18 mouse cellular contexts compared by ENCODE assay signal in the genomic region with DNA sequence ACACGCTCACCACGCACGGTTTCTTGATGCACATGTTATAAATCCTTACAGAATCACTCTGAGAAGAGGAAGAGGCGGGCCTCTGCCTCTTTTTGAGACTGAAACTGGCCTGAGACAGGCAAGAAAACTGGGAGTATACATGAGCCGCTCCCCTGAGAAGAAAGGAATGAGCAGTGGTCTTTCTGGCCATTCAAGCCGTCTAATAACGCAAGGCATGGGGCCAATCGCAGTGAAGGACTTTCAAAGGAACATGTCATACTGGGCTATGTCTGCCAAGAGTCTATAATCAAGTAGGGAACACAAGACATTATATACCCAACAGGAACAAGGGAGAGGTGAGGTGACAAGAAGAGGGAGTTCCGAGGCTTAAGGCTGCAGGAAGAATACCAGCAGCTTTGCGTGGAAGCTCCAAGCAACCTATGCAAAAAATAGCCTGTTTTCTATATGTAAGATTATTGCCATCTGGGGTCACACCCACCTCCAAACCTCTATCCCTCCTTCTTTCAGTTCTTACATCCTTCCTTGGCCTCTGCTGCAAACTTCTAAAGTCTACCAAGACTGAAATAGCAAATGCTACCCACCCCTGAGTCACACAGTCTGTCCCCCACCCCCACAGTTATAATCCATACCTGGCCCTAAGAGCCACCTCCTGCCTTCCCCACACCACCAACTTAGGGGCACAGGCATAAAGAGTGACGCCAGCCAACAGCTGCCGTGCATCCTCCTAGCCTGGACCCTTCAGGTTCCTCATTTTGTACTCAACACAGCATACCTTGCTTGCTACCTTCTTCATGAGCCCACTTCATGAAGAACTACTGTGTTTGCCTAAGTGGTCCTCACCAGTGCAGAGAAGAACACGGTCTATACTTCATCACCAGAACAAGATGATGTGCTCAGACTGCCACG.
DNase-seq lines count a peak whose midpoint lies in the region; ATAC-seq and TF ChIP-seq lines count a peak whose summit lies in the region.
"Had no signal": no experiment of that assay in that cellular context is flagged by ENCODE, and none has a peak within 500 bp of the region (broad histone marks: within the 10 kb centered on the region; RNA-seq: fewer than 3 reads in every experiment).

No protein-coding gene starts in this region.

- H3K9me3 ChIP-seq in forebrain, embryonic 14.5 days (replicated peaks; ENCODE audit: control insufficient read depth, low read length), result no peaks in the 10 kb centered on the region
- H3K9me3 ChIP-seq in forebrain, postnatal 0 days (ENCODE audit: low read length), result no peaks in the 10 kb centered on the region
- H3K9me3 ChIP-seq in lung, embryonic 15.5 days, result no peaks in the 10 kb centered on the region
- H3K9me3 ChIP-seq in limb, embryonic 12.5 days, result no peaks in the 10 kb centered on the region
- H3K9me3 ChIP-seq: hindbrain, embryonic 10.5 days; liver, embryonic 13.5 days; midbrain, embryonic 12.5 days had no signal

- no peak for TF ChIP-seq CTCF in forebrain, postnatal 0 days (IDR thresholded peaks at IDR 0.05; ENCODE audit: low read depth)
- TF ChIP-seq CTCF in lung, adult 2 months (IDR thresholded peaks at IDR 0.05; ENCODE audit: insufficient read depth, low read length), result no peak
- TF ChIP-seq CTCF in cortical plate, adult 2 months (IDR thresholded peaks at IDR 0.05; ENCODE audit: extremely low read depth, insufficient read depth, low read length), result no peak

- no peak overlapping the region for H3K4me2 ChIP-seq in forebrain, embryonic 14.5 days (ENCODE audit: low read length)
- H3K4me2 ChIP-seq in forebrain, postnatal 0 days (ENCODE audit: low read depth), result no peak overlapping the region
- H3K4me2 ChIP-seq in lung, embryonic 15.5 days, result no peak overlapping the region
- H3K4me2 ChIP-seq in limb, embryonic 12.5 days, result no peak overlapping the region
- H3K4me2 ChIP-seq: heart, embryonic 11.5 days; liver, embryonic 13.5 days; midbrain, embryonic 12.5 days had no signal

- no peak for TF ChIP-seq POLR2A in lung, adult 2 months (IDR thresholded peaks at IDR 0.05; ENCODE audit: borderline replicate concordance, extremely low read depth, low read depth, low read length)
- no peak for TF ChIP-seq POLR2A in cortical plate, adult 2 months (IDR thresholded peaks at IDR 0.05; ENCODE audit: extremely low read depth, insufficient read depth, low read length)

- H3K4me1 ChIP-seq in forebrain, embryonic 14.5 days (ENCODE audit: control insufficient read depth, insufficient read depth, low read length), result peaks cover 17% of the 10 kb centered on the region
- peaks cover 7% of the 10 kb centered on the region for H3K4me1 ChIP-seq in forebrain, postnatal 0 days (ENCODE audit: insufficient read depth)
- H3K4me1 ChIP-seq in lung, embryonic 15.5 days, result peaks cover 55% of the 10 kb centered on the region
- H3K4me1 ChIP-seq in lung, adult 2 months (ENCODE audit: control insufficient read depth, insufficient read depth, low read length), result peaks cover 23% of the 10 kb centered on the region
- peaks cover 26% of the 10 kb centered on the region for H3K4me1 ChIP-seq in cortical plate, adult 2 months (ENCODE audit: control insufficient read depth, insufficient read depth, low read length)
- H3K4me1 ChIP-seq in limb, embryonic 12.5 days (replicated peaks), result peaks cover 58% of the 10 kb centered on the region

- H3K27ac ChIP-seq in forebrain, embryonic 14.5 days (ENCODE audit: low read depth, low read length), result no peak overlapping the region
- H3K27ac ChIP-seq in forebrain, postnatal 0 days (ENCODE audit: low read depth, low read length), result no peak overlapping the region
- H3K27ac ChIP-seq in lung, embryonic 15.5 days, result peak overlapping the region; percentile 91
- 0 out of 2 replicates have a peak overlapping the region, but pooled peaks have one; percentile 9 for H3K27ac ChIP-seq in cortical plate, adult 2 months (ENCODE audit: insufficient read depth, low read length)
- peak overlapping the region; percentile 75; the same call in 1 of the 2 replicates for H3K27ac ChIP-seq in limb, embryonic 12.5 days
- H3K27ac ChIP-seq: hindbrain, embryonic 10.5 days; liver, embryonic 13.5 days; macrophage; midbrain, embryonic 12.5 days had no signal

- no peak overlapping the region for H3K9ac ChIP-seq in forebrain, embryonic 14.5 days (ENCODE audit: low read length)
- H3K9ac ChIP-seq in forebrain, postnatal 0 days, result no peak overlapping the region
- H3K9ac ChIP-seq in lung, embryonic 15.5 days, result no peak overlapping the region
- no peak overlapping the region for H3K9ac ChIP-seq in limb, embryonic 12.5 days (replicated peaks)
- H3K9ac ChIP-seq: liver, embryonic 13.5 days; midbrain, embryonic 12.5 days had no signal

- H3K36me3 ChIP-seq in forebrain, embryonic 14.5 days (ENCODE audit: control insufficient read depth, insufficient read depth, low read length), result no peaks in the 10 kb centered on the region
- no peaks in the 10 kb centered on the region for H3K36me3 ChIP-seq in forebrain, postnatal 0 days (ENCODE audit: insufficient read depth)
- H3K36me3 ChIP-seq in lung, embryonic 15.5 days, result no peaks in the 10 kb centered on the region
- H3K36me3 ChIP-seq in limb, embryonic 12.5 days, result no peaks in the 10 kb centered on the region
- H3K36me3 ChIP-seq: liver, embryonic 13.5 days; midbrain, embryonic 12.5 days had no signal

- DNase-seq in forebrain, embryonic 14.5 days (ENCODE audit: low spot score), result peak; percentile 49
- DNase-seq in forebrain, postnatal 0 days, result no peak
- no peak for DNase-seq in lung, adult 2 months
- DNase-seq in kidney, postnatal 10 days, result no peak
- no peak for DNase-seq in right cerebral cortex, postnatal 14 days
- DNase-seq: cerebellum, postnatal 10 days; liver, embryonic 13.5 days; right cerebral cortex, postnatal 4 days; thymus, postnatal 36 days had no signal

- WGBS in forebrain, embryonic 14.5 days, result 71% methylated on average over 14 of the region's 14 CpGs
- WGBS in forebrain, postnatal 0 days, result 61% methylated on average over 14 of the region's 14 CpGs
- WGBS in lung, embryonic 15.5 days, result 77% methylated on average over 14 of the region's 14 CpGs
- 75% methylated on average over 14 of the region's 14 CpGs for WGBS in lung, adult 2 months
- WGBS in limb, embryonic 12.5 days, result 89% methylated on average over 14 of the region's 14 CpGs

- ATAC-seq in forebrain, embryonic 14.5 days, result no peak
- ATAC-seq in forebrain, postnatal 0 days, result no peak
- no peak for ATAC-seq in lung, embryonic 15.5 days (ENCODE audit: borderline replicate concordance, extremely low read depth, low FRiP score, low TSS enrichment)
- ATAC-seq in limb, embryonic 12.5 days (ENCODE audit: insufficient number of reproducible peaks, insufficient read depth, low FRiP score, low TSS enrichment, low read depth), result no peak
- ATAC-seq: activated CD4-positive, CD25-positive, alpha-beta regulatory T cell, adult 4 months; Patski had no signal

- H3K4me3 ChIP-seq in forebrain, embryonic 14.5 days (ENCODE audit: low read depth, low read length), result no peak overlapping the region
- H3K4me3 ChIP-seq in forebrain, postnatal 0 days (ENCODE audit: low read depth, low read length), result no peak overlapping the region
- no peak overlapping the region for H3K4me3 ChIP-seq in lung, embryonic 15.5 days
- no peak overlapping the region for H3K4me3 ChIP-seq in lung, adult 2 months (replicated peaks; ENCODE audit: extremely low read depth, low read depth, low read length)
- H3K4me3 ChIP-seq in cortical plate, adult 2 months (ENCODE audit: insufficient read depth, low read length), result no peak overlapping the region
- no peak overlapping the region for H3K4me3 ChIP-seq in limb, embryonic 12.5 days (replicated peaks)
- H3K4me3 ChIP-seq: hindbrain, embryonic 10.5 days; liver, embryonic 13.5 days; midbrain, embryonic 12.5 days had no signal

- H3K27me3 ChIP-seq in forebrain, embryonic 14.5 days (replicated peaks; ENCODE audit: control insufficient read depth, insufficient read depth, low read length), result no peaks in the 10 kb centered on the region
- H3K27me3 ChIP-seq in forebrain, postnatal 0 days (ENCODE audit: insufficient read depth, low read length), result no peaks in the 10 kb centered on the region
- 0 out of 2 replicates have a peak, but pooled peaks cover 3% of the 10 kb centered on the region for H3K27me3 ChIP-seq in lung, embryonic 15.5 days
- peaks cover 31% of the 10 kb centered on the region for H3K27me3 ChIP-seq in limb, embryonic 12.5 days
- H3K27me3 ChIP-seq: liver, embryonic 13.5 days; midbrain, embryonic 12.5 days had no signal

Comparison
In these comparisons a context has a peak if more than half of its experiments do, and no peak if none do; other contexts are left out.
1. H3K27ac ChIP-seq: peak in lung, embryonic 15.5 days (single experiment), cortical plate, adult 2 months (single experiment) and limb, embryonic 12.5 days (single experiment); none in forebrain, embryonic 14.5 days (single experiment) and forebrain, postnatal 0 days (single experiment).